28 mouse cellular contexts compared by ENCODE assay signal in the genomic region with DNA sequence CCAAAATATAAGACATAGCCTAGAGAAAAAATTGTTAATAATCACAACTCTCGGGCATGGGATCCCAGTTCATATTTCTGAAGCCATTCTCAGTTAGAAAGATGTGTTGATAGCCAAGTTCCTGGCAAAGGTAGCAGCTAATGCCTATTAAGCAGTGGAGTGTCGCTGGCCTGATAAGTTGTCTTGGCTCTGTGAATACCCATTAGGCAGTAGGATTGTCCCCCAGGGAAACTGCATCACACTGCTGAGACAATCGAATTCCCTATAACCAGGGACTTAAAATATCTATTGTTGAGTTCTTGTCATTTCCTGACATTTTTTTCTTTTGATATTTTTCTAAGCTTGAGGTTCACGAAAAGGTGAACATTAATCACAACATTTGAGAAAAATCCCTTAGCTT.
DNase-seq lines count a peak whose midpoint lies in the region; ATAC-seq lines count a peak whose summit lies in the region.
"Had no signal": no experiment of that assay in that cellular context is flagged by ENCODE, and none has a peak within 500 bp of the region (broad histone marks: within the 10 kb centered on the region; RNA-seq: fewer than 3 reads in every experiment).

No protein-coding gene starts in this region.

- 59% methylated on average over 4 of the region's 4 CpGs for WGBS in embryonic facial prominence, embryonic 14.5 days
- 82% methylated on average over 4 of the region's 4 CpGs for WGBS in embryonic facial prominence, embryonic 10.5 days
- WGBS in heart, embryonic 11.5 days (ENCODE audit: insufficient replicate concordance): 49% methylated on average over 4 of the region's 4 CpGs
- WGBS in kidney, embryonic 14.5 days: 56% methylated on average over 4 of the region's 4 CpGs

- peak; percentile 18 for DNase-seq in embryonic facial prominence, embryonic 14.5 days (ENCODE audit: low spot score)
- no peak for DNase-seq in embryonic facial prominence, embryonic 10.5 days (ENCODE audit: low spot score)
- DNase-seq in heart, adult 9 months (ENCODE audit: low spot score in 2 of 2): peak; percentile 28 to 66
- peak; percentile 25 for DNase-seq in kidney, postnatal 14 days
- DNase-seq in thymus, postnatal 10 days (ENCODE audit: low spot score in 2 of 2): no peak
- DNase-seq: adrenal gland, postnatal 10 days; cerebellum, adult 11 months; cerebellum, adult 9-10 months; cerebellum, postnatal 36 days; gastrocnemius, postnatal 14 days; kidney, postnatal 36 days; liver, postnatal 0 days; lung, postnatal 36 days; right cerebral cortex, adult 18-20 months; spleen, adult 18-20 months; thymus, postnatal 25 days had no signal

- no peak overlapping the region for H3K4me2 ChIP-seq in embryonic facial prominence, embryonic 14.5 days (ENCODE audit: low read depth, low read length)
- no peak overlapping the region for H3K4me2 ChIP-seq in heart, embryonic 11.5 days
- H3K4me2 ChIP-seq in kidney, embryonic 14.5 days (replicated peaks; ENCODE audit: low read depth, low read length): no peak overlapping the region
- H3K4me2 ChIP-seq: embryonic facial prominence, embryonic 15.5 days; forebrain, embryonic 13.5 days; hindbrain, embryonic 13.5 days; liver, embryonic 12.5 days; midbrain, embryonic 12.5 days; neural tube, embryonic 12.5 days had no signal

- H3K9ac ChIP-seq in embryonic facial prominence, embryonic 14.5 days (ENCODE audit: low read depth, low read length): no peak overlapping the region
- no peak overlapping the region for H3K9ac ChIP-seq in heart, embryonic 11.5 days (ENCODE audit: low read depth, low read length)
- no peak overlapping the region for H3K9ac ChIP-seq in kidney, embryonic 14.5 days (ENCODE audit: low read depth, low read length)
- H3K9ac ChIP-seq: embryonic facial prominence, embryonic 15.5 days; forebrain, embryonic 13.5 days; hindbrain, embryonic 13.5 days; liver, embryonic 12.5 days; liver, postnatal 0 days; midbrain, embryonic 12.5 days; neural tube, embryonic 12.5 days had no signal

- H3K27me3 ChIP-seq in embryonic facial prominence, embryonic 14.5 days (replicated peaks; ENCODE audit: control insufficient read depth, insufficient read depth, low read length): no peaks in the 10 kb centered on the region
- no peaks in the 10 kb centered on the region for H3K27me3 ChIP-seq in embryonic facial prominence, embryonic 10.5 days (replicated peaks; ENCODE audit: low read depth, poor library complexity, severe bottlenecking)
- no peaks in the 10 kb centered on the region for H3K27me3 ChIP-seq in heart, embryonic 11.5 days (ENCODE audit: control insufficient read depth, insufficient read depth, low read length)
- no peaks in the 10 kb centered on the region for H3K27me3 ChIP-seq in kidney, embryonic 14.5 days (ENCODE audit: control insufficient read depth, insufficient read depth, low read length)
- H3K27me3 ChIP-seq: embryonic facial prominence, embryonic 15.5 days; forebrain, embryonic 13.5 days; hindbrain, embryonic 13.5 days; liver, embryonic 12.5 days; midbrain, embryonic 12.5 days; neural tube, embryonic 12.5 days; Patski had no signal

- H3K4me1 ChIP-seq in embryonic facial prominence, embryonic 14.5 days (ENCODE audit: control insufficient read depth, insufficient read depth, low read length): no peaks in the 10 kb centered on the region
- H3K4me1 ChIP-seq in embryonic facial prominence, embryonic 10.5 days: no peaks in the 10 kb centered on the region
- H3K4me1 ChIP-seq in heart, embryonic 11.5 days (ENCODE audit: control insufficient read depth, insufficient read depth, low read length): no peaks in the 10 kb centered on the region; the same call in 1 of the 2 replicates
- no peaks in the 10 kb centered on the region for H3K4me1 ChIP-seq in kidney, embryonic 14.5 days (ENCODE audit: control insufficient read depth, insufficient read depth, low read length)
- H3K4me1 ChIP-seq: embryonic facial prominence, embryonic 15.5 days; forebrain, embryonic 13.5 days; hindbrain, embryonic 13.5 days; liver, embryonic 12.5 days; midbrain, embryonic 12.5 days; neural tube, embryonic 12.5 days had no signal

- no peaks in the 10 kb centered on the region for H3K9me3 ChIP-seq in embryonic facial prominence, embryonic 14.5 days (ENCODE audit: control insufficient read depth, low read length)
- H3K9me3 ChIP-seq in embryonic facial prominence, embryonic 10.5 days: no peaks in the 10 kb centered on the region
- no peaks in the 10 kb centered on the region for H3K9me3 ChIP-seq in heart, embryonic 11.5 days (replicated peaks; ENCODE audit: control insufficient read depth, low read length)
- H3K9me3 ChIP-seq in kidney, embryonic 14.5 days (ENCODE audit: control insufficient read depth, low read length): no peaks in the 10 kb centered on the region
- H3K9me3 ChIP-seq: embryonic facial prominence, embryonic 15.5 days; forebrain, embryonic 13.5 days; hindbrain, embryonic 13.5 days; liver, embryonic 12.5 days; midbrain, embryonic 12.5 days; neural tube, embryonic 12.5 days had no signal

- H3K4me3 ChIP-seq in embryonic facial prominence, embryonic 14.5 days (ENCODE audit: low read depth, low read length): no peak overlapping the region
- no peak overlapping the region for H3K4me3 ChIP-seq in embryonic facial prominence, embryonic 10.5 days
- no peak overlapping the region for H3K4me3 ChIP-seq in heart, embryonic 11.5 days (ENCODE audit: low read depth, low read length)
- H3K4me3 ChIP-seq in kidney, embryonic 14.5 days (ENCODE audit: low read length): no peak overlapping the region
- H3K4me3 ChIP-seq: embryonic facial prominence, embryonic 15.5 days; forebrain, embryonic 13.5 days; hindbrain, embryonic 13.5 days; liver, embryonic 12.5 days; midbrain, embryonic 12.5 days; myocyte; neural tube, embryonic 12.5 days had no signal

- H3K27ac ChIP-seq in embryonic facial prominence, embryonic 14.5 days (replicated peaks; ENCODE audit: low read depth, low read length): no peak overlapping the region
- no peak overlapping the region for H3K27ac ChIP-seq in embryonic facial prominence, embryonic 10.5 days (replicated peaks)
- H3K27ac ChIP-seq in heart, embryonic 11.5 days (ENCODE audit: low read depth, low read length): no peak overlapping the region
- H3K27ac ChIP-seq in kidney, embryonic 14.5 days (ENCODE audit: low read depth, low read length): no peak overlapping the region
- H3K27ac ChIP-seq: embryonic facial prominence, embryonic 15.5 days; forebrain, embryonic 13.5 days; hindbrain, embryonic 13.5 days; liver, embryonic 12.5 days; midbrain, embryonic 12.5 days; neural tube, embryonic 12.5 days had no signal

- ATAC-seq in embryonic facial prominence, embryonic 14.5 days (ENCODE audit: low read depth): no peak
- no peak for ATAC-seq in heart, embryonic 11.5 days (replicated peaks; ENCODE audit: insufficient number of reproducible peaks, low FRiP score, low TSS enrichment)
- ATAC-seq in kidney, embryonic 14.5 days (ENCODE audit: low FRiP score, low TSS enrichment): no peak
- ATAC-seq: forebrain, embryonic 13.5 days; intestine, embryonic 16.5 days; liver, embryonic 12.5 days; liver, postnatal 0 days; Patski had no signal

- no peaks in the 10 kb centered on the region for H3K36me3 ChIP-seq in embryonic facial prominence, embryonic 14.5 days (ENCODE audit: control insufficient read depth, insufficient read depth, low read length)
- H3K36me3 ChIP-seq in embryonic facial prominence, embryonic 10.5 days (replicated peaks): no peaks in the 10 kb centered on the region
- H3K36me3 ChIP-seq in heart, embryonic 11.5 days (ENCODE audit: control insufficient read depth, insufficient read depth, low read length): no peaks in the 10 kb centered on the region
- H3K36me3 ChIP-seq in kidney, embryonic 14.5 days (ENCODE audit: control insufficient read depth, insufficient read depth, low read length): no peaks in the 10 kb centered on the region
- H3K36me3 ChIP-seq: embryonic facial prominence, embryonic 15.5 days; G1E; hindbrain, embryonic 13.5 days; liver, embryonic 12.5 days; midbrain, embryonic 12.5 days; neural tube, embryonic 12.5 days had no signal

Comparison
In these comparisons a context has a peak if more than half of its experiments do, and no peak if none do; other contexts are left out.
1. DNase-seq: peak in embryonic facial prominence, embryonic 14.5 days (single experiment), heart, adult 9 months (2 of 2) and kidney, postnatal 14 days (single experiment); none in embryonic facial prominence, embryonic 10.5 days (single experiment) and thymus, postnatal 10 days (0 of 2).